Mouse (Mus musculus) cerebellum, adult 2 months (tissue): Measurements from ENCODE around the gene Arpp21. TPM values are rescaled to one million over a fixed set of nuclear protein-coding genes. Genes with fewer than 3 reads are reported as not detected.
A peak's percentile ranks its signal among the peaks of the same experiment; 100 is the strongest.

Source experiments
- DNase-seq, 2 experiments: peaks; one replicate each; pipeline ENCODE4 v3.0.0; 2021
- H3K27ac ChIP-seq: fragments of 200-500 bp; 2 replicates; pipeline ENCODE4 v1.5.1; 2012; ENCODE audit warnings: low read length, control low read depth, inconsistent platforms; ENCODE audit not compliant: insufficient read depth
- H3K27me3 ChIP-seq: fragments of 200-500 bp; 2 replicates; pipeline ENCODE4 v1.6.1; 2012; ENCODE audit warnings: inconsistent platforms, mild to moderate bottlenecking, low read length, moderate library complexity; ENCODE audit not compliant: control insufficient read depth, insufficient read depth
- H3K4me1 ChIP-seq: fragments of 200-500 bp; 2 replicates; pipeline ENCODE4 v1.6.1; 2011; ENCODE audit warnings: low read length; ENCODE audit not compliant: control insufficient read depth, insufficient read depth
- H3K4me3 ChIP-seq: fragments of 200-500 bp; replicated peaks from 2 replicates; pipeline ENCODE3; 2011; ENCODE audit warnings: mild to moderate bottlenecking, low read depth, low read length, control low read depth; ENCODE audit not compliant: insufficient read depth
- CTCF ChIP-seq: fragments of 200-500 bp; IDR thresholded peaks from 2 replicates; pipeline ENCODE4 v1.5.1; 2011; ENCODE audit warnings: low read depth, mild to moderate bottlenecking, control low read depth, low read length, moderate library complexity, borderline replicate concordance; ENCODE audit not compliant: insufficient read depth
- POLR2A ChIP-seq: fragments of 200-500 bp; IDR thresholded peaks from 2 replicates; pipeline ENCODE4 v1.6.1; 2011; ENCODE audit warnings: low read length, control low read depth, borderline replicate concordance; ENCODE audit not compliant: insufficient read depth
- WGBS: fragments of 180-500 bp; shearing (Covaris S2); methylation state at CpG from one replicate; pipeline ENCODE4 v1.1.7; 2018; 5-methylcytosine and 5-hydroxymethylcytosine counted together
- polyA plus RNA-seq: library from polyadenylated mRNA; depleted of rRNA; stranded (reverse); fragments of >200 nt; gene quantifications from 2 replicates; pipeline ENCODE4 v1.2.3, GENCODE M21; 2012

The Arpp21 gene
- polyA plus RNA-seq, 1 experiment: 116 TPM

DNA sequence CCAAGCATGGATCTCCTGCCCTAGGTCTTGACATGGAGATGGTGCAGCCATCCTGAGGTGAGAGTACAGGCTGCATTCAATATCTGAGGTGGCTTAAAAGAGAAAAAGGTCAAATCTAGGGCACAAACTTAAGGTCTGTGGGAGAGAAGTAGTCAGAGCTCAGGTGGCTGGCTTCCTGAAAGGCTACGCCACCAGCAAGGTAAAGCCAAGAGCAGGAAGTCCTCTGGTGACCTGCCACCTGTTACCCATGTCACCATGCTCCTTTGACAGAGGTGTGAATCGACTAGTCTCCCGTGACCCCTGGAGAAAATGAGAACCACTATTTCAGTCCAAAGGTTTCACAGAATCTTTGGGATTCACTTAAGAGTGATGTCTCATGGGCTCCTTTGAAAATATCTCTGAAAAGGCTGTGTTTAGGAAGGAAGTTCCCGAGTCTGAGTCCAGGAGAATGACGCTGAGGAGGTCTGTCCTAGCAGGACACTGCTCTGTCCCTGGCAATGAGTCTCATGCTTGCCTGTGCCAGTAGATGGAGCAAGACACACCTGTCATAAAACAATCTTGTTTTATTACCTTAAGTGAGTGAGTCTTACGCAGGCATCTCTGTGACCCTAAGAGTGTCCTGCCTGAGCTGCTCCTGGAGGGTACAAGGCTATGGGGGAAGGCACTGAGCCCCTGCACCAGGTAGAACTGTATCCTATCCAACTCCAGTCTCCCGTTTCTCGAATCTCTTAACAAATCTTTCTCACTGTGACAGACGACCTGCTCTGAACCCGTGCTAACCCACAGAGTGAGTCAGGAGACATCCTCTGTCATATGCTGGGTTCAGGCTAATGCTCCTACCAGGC, 22.1 kb downstream of the Arpp21 start:
- peak; percentile 63; the same call in 1 of the 2 replicates for TF ChIP-seq CTCF
- no peak for TF ChIP-seq POLR2A
- WGBS: 15% methylated on average over 10 of the region's 10 CpGs
- peak in 1 of 2 experiments; percentile 70 for DNase-seq
- H3K27me3 ChIP-seq: no peaks in the 10 kb centered on the region
- no peak overlapping the region for H3K4me3 ChIP-seq
- no peak overlapping the region for H3K27ac ChIP-seq
- H3K4me1 ChIP-seq: peaks cover 24% of the 10 kb centered on the region

DNA sequence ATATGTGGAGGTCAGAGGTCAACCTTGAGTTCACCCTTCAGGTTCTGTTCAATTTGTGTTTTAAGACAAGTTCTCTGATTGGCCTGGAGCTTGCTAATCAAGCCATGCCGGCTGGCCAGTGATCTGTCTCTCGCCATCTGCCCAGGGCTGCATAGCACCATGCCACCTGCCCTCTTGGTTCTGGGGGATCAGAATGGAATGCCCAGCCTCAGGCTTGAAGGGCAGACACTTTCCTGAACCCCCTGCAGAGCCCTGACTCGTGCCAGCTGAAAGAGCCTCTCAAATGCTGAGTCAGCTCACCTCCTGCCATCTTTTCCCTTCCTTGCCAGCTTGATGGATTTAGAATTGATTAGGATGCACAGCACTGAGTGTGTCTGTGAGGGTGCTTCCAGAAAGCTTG, 25.9 kb downstream of the Arpp21 start:
- TF ChIP-seq POLR2A: no peak
- no peak for TF ChIP-seq CTCF
- DNase-seq: peak; percentile 83 to 90
- 9% methylated on average over 3 of the region's 3 CpGs for WGBS
- H3K4me3 ChIP-seq: no peak overlapping the region
- H3K27me3 ChIP-seq: no peaks in the 10 kb centered on the region
- H3K27ac ChIP-seq: 0 out of 2 replicates have a peak overlapping the region, but pooled peaks have one; percentile 15
- H3K4me1 ChIP-seq: peaks cover 32% of the 10 kb centered on the region

DNA sequence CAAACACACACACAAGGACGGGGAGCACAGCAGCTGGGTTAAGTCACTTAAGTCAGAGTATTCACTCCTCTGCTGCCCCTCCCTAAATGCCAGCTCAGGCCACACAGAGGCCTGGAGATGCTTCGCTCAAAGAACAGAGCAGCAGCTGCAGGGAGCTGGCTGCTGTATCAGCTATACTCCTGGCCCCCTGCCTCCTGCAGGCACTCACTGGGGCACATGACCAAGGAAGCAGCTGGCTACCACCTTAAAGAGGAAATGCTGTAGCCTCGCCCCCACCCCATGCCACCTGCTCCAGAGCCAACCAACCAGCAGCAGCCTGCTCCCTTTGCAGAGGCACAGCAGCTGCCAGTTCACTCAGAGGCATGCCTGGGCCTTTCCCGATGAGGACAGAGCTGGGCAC, 28.0 kb downstream of the Arpp21 start:
- WGBS: 12% methylated on average over 4 of the region's 4 CpGs

DNA sequence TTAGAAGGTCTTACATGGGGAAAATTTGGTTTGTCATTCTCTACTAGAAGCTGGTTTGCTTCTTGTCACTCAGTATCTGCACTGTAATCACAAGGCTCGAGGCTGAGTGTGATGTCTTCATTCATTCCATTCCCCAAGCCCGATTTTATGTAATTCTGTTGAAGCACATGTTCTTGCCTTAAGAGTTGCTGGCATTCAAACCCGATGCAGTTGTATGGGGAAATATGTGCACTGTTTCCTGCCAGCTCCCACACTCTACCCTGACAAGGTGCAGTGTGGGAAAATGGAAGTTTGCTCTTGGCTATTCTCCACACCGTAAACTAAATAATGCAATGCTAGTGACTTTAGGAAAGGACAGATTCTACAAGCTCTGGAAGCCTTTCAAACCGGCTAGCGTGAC, 37.4 kb downstream of the Arpp21 start:
- no peaks in the 10 kb centered on the region for H3K27me3 ChIP-seq
- TF ChIP-seq POLR2A: no peak
- TF ChIP-seq CTCF: no peak
- peak overlapping the region; percentile 11; the same call in 1 of the 2 replicates for H3K27ac ChIP-seq
- H3K4me1 ChIP-seq: peaks cover 19% of the 10 kb centered on the region
- no peak for DNase-seq
- 19% methylated on average over 6 of the region's 6 CpGs for WGBS
- H3K4me3 ChIP-seq: no peak overlapping the region

More for the DNA sequence above, 28.0 kb downstream of the Arpp21 start:
- H3K4me3 ChIP-seq: no peak overlapping the region
- peak overlapping the region; percentile 59; the same call in 1 of the 2 replicates for H3K27ac ChIP-seq
- TF ChIP-seq CTCF (no peak), POLR2A (no peak)
- peak; percentile 53 to 59 for DNase-seq
- no peaks in the 10 kb centered on the region for H3K27me3 ChIP-seq
- peaks cover 30% of the 10 kb centered on the region for H3K4me1 ChIP-seq

DNA sequence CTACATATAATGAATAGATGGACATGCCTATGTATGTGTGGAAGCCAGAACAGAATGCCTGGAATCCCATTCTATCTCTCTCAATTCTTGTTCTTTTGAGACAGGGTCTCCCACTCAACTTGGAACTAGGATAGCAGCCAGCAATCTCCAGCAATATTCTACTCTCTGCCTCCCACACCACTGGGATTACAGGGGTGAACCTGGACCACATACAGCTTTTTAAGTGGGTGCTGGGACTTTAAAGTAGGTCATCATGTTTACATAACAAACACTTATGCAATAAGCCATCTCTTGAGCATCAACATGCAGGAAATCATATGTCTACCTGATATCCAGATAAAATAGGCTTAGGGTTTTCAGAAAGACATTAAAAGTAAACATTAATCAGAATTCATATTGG, 41.7 kb downstream of the Arpp21 start:
- DNase-seq: no peak
- no peak overlapping the region for H3K4me3 ChIP-seq
- H3K4me1 ChIP-seq: peaks cover 22% of the 10 kb centered on the region; the same call in 1 of the 2 replicates
- TF ChIP-seq CTCF: no peak
- TF ChIP-seq POLR2A: no peak
- H3K27ac ChIP-seq: no peak overlapping the region
- H3K27me3 ChIP-seq: no peaks in the 10 kb centered on the region

DNA sequence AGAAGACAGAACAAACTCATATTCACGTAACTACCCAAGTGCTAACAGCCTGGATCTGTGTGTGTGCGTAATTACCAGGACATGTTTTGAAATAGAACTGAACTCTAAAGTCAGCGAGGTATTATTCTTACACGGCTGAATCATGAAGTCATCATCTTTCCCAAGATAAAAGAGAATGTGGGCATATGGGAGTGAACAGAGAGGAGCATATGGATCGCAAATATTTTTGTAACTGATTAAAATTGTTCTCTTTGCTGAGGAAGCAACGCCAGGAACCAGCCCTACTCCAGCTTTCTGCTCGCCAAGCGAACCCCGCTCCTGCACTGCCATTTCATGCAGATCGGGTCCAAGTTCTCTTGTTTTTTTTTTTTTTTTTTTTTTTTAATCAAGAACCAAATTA, 46.3 kb downstream of the Arpp21 start:
- H3K27ac ChIP-seq: no peak overlapping the region; the same call in 1 of the 2 replicates
- DNase-seq: peak; percentile 60 to 81
- WGBS: 15% methylated on average over 10 of the region's 10 CpGs
- TF ChIP-seq POLR2A (no peak), CTCF (no peak)
- peak overlapping the region; percentile 19 for H3K4me3 ChIP-seq
- H3K4me1 ChIP-seq: peaks cover 23% of the 10 kb centered on the region
- H3K27me3 ChIP-seq: no peaks in the 10 kb centered on the region

DNA sequence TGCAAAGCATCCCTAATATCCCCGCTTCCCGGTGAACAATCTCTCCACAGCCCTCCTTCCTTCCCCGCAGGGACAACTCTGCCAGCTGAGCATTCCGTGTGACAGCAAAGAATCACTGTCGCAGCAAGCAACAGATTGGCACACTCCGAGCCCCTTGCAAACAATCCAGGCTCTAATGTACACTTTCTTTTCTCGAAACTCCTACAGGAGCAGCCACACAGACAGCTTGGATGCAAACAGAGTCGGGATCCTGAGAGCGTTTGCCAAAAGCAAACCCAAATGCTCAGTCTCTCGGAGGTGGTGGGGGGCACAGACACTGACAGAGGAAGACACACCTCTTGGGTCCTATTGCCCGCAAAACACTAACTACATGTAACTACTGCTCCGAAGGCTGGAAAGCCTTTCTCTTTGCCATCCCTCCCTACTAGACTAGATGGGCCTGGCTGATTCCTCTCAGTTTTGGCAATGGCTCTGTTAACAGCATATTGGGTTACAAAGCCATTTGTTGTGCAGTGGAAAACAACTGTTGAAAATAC, 47.3 kb downstream of the Arpp21 start:
- peak overlapping the region; percentile 38 for H3K4me3 ChIP-seq
- peak overlapping the region; percentile 94 for H3K27ac ChIP-seq

DNA sequence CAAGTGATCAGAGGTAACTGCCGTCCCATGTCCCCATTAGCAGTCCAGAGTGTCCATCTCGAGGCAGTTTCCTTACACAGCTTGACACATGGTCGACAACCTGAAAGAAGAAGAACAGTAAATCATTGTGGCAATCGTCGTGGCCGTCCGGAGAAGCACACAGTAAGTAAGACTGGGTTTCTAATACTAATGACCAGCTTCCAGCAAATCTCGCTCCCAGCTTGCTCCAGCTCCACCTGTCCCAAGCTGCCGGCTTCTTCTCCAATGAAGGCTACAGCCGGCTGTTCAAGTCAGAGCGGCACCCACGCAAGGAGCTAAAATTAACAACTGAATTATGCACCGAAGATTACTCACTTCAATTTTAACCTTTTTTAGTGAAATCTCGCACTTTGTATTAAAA, 48.1 kb downstream of the Arpp21 start:
- no peaks in the 10 kb centered on the region for H3K27me3 ChIP-seq
- H3K4me3 ChIP-seq: peak overlapping the region; percentile 80
- TF ChIP-seq POLR2A (0 out of 2 replicates have a peak, but pooled peaks have one; percentile 18), CTCF (no peak)
- peak overlapping the region; percentile 90 for H3K27ac ChIP-seq
- 5% methylated on average over 14 of the region's 14 CpGs for WGBS
- peaks cover 23% of the 10 kb centered on the region for H3K4me1 ChIP-seq
- DNase-seq: peak; percentile 77 to 80

More for the DNA sequence above, 47.3 kb downstream of the Arpp21 start:
- peak; percentile 65 to 75 for DNase-seq
- WGBS: 9% methylated on average over 12 of the region's 12 CpGs
- peaks cover 23% of the 10 kb centered on the region for H3K4me1 ChIP-seq
- TF ChIP-seq CTCF (no peak), POLR2A (no peak)
- H3K27me3 ChIP-seq: no peaks in the 10 kb centered on the region
